Mouse (Mus musculus) splenic B cell, adult 2 months (primary cell): ENCODE results near the gene Gtpbp1.

Source experiments
- DNase-seq: peaks from one replicate; pipeline ENCODE4 v3.0.0-alpha.2; 2011; ENCODE audit warnings: low read depth, low spot score
- H3K27me3 ChIP-seq: 2 replicates; pipeline ENCODE4 v1.6.1; 2012; ENCODE audit warnings: mild to moderate bottlenecking, low read length, moderate library complexity, mixed read lengths; ENCODE audit not compliant: control insufficient read depth, poor library complexity, insufficient read depth, severe bottlenecking
- H3K36me3 ChIP-seq: 2 replicates; pipeline ENCODE4 v1.6.1; 2012; ENCODE audit warnings: mild to moderate bottlenecking, low read length, moderate library complexity, mixed read lengths; ENCODE audit not compliant: control insufficient read depth, poor library complexity, insufficient read depth, severe bottlenecking

Gene Gtpbp1

DNA sequence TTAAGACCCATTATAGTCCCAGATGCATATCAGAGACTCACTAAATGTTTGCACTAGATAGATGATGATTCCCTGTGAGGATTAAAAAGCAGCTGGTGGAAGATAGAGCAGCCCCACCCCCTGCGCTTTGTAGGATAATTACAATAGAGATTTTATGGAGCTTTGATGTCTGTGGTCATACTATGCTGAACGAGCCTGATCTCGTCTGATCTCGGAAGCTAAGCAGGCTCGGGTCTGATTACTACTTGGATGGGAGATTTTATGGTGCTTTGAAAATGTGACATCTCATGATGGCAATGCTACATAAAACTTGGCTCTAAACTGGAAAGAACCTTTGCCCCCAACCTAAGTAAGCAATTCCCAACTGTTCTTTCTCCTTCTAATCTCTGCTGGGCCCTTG is 1.7 kb downstream of the Gtpbp1 start:
- DNase-seq: no peak
- no peaks in the 10 kb centered on the region for H3K27me3 ChIP-seq
- peaks cover 3% of the 10 kb centered on the region for H3K36me3 ChIP-seq

GRCm38 (mm10) chr15:79693740-79694139 is 3.1 kb downstream of the Gtpbp1 start:
- H3K36me3 ChIP-seq: peaks cover 3% of the 10 kb centered on the region
- DNase-seq: peak; percentile 48

GRCm38 (mm10) chr15:79694512-79694911 is 3.9 kb downstream of the Gtpbp1 start:
- Histone ChIP-seq H3K36me3 (peaks cover 4% of the 10 kb centered on the region), H3K27me3 (no peaks in the 10 kb centered on the region)
- no peak for DNase-seq

More at GRCm38 (mm10) chr15:79693740-79694139, 3.1 kb downstream of the Gtpbp1 start:
- no peaks in the 10 kb centered on the region for H3K27me3 ChIP-seq

- Histone ChIP-seq H3K27me3 (no peaks in the 10 kb centered on the region), H3K36me3 (peaks cover 4% of the 10 kb centered on the region)
- DNase-seq: no peak
Observed at GRCm38 (mm10) chr15:79695516-79695915, 4.9 kb downstream of the Gtpbp1 start.

GRCm38 (mm10) chr15:79696508-79696907 is 5.9 kb downstream of the Gtpbp1 start:
- Histone ChIP-seq H3K36me3 (peaks cover 4% of the 10 kb centered on the region), H3K27me3 (no peaks in the 10 kb centered on the region)
- DNase-seq: no peak

DNA sequence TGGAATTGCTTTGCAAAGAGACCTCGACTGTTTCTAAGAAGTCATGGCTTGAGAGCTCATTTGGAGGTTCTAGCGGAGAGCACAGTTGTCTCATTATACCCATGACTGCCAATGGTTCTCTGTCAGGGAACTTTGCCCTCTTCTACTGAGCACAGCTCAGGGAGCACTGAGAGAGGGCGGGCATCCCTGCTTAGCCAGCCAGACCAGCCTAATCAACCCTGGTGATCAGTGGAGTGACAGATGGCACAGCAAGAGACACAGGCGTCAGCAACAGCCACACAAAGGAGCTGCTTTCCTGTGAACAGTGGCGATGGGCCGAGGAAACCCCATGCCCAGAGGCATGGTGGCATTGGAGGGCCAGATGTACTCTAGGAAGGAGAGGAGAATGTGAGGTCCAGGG is 6.4 kb downstream of the Gtpbp1 start:
- H3K36me3 ChIP-seq: peaks cover 4% of the 10 kb centered on the region
- H3K27me3 ChIP-seq: no peaks in the 10 kb centered on the region
- no peak for DNase-seq

DNA sequence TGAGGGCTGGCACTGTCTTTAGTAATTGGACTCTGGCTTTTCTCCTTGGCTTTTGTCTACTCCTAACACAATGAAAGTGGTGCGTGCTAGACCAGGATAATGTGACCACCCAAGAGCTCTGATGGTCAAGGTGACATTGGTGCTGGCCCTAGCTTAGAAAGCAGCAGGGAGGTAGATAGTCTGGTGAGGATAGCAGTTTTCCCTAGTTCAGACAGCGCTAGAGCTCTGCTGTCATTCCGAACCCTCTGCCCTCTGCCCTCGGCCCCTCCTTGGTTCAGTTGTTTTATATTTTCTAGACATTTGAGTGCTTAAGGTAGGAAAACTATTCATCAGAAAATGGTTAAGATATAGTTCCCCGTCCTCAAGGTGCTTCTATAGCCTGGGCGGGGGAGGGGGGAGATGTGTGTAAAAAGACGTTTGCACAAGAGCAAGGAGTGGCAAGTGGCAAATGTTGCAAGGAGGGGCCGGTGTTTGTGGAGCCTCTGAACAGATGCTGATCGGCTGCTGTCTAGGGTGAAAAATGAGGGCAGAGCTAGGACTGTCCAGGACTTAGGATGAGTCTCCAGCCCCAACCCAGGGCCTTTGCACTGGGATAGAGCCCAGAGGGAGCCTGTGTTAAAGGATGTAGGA is 7.0 kb downstream of the Gtpbp1 start:
- no peaks in the 10 kb centered on the region for H3K27me3 ChIP-seq
- H3K36me3 ChIP-seq: peaks cover 4% of the 10 kb centered on the region
- no peak for DNase-seq

- H3K36me3 ChIP-seq: no peaks in the 10 kb centered on the region; the same call in 1 of the 2 replicates
- no peaks in the 10 kb centered on the region for H3K27me3 ChIP-seq
- no peak for DNase-seq
Observed at GRCm38 (mm10) chr15:79706603-79707214, 16.1 kb downstream of the Gtpbp1 start.

DNA sequence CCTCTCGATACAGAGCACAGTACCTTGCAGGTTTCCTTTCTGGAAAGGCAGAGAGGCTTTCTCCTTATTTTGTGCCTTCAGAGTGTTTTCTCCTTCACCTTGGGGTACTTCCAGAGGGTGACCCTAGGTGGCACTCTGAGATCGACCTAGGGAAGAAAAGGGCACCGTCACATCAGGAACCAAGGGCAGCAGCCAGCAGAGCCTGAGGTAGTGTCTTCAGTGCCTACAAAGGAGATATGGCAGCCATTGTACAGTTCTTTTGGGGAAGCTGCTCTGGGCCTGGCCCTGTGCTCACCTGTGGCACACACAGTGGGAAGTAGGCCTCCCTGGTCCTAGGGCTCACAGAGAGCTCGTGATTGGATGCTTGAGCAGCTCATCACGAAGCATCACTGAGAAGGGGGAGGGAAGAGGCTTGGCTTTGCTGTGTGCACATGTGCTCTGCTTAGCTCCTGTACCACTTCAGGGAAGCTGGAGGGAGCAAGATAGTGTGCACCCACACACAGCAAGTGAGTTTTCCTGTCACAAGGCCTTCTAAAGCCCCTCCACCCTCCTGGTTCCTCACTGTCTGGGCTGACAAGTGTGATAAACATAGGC is 17.7 kb downstream of the Gtpbp1 start:
- H3K36me3 ChIP-seq: no peaks in the 10 kb centered on the region; the same call in 1 of the 2 replicates
- DNase-seq: no peak
- H3K27me3 ChIP-seq: no peaks in the 10 kb centered on the region

GRCm38 (mm10) chr15:79715646-79716045 is 25.0 kb downstream of the Gtpbp1 start:
- DNase-seq: no peak
- Histone ChIP-seq H3K36me3 (peaks cover 7% of the 10 kb centered on the region), H3K27me3 (no peaks in the 10 kb centered on the region)

DNA sequence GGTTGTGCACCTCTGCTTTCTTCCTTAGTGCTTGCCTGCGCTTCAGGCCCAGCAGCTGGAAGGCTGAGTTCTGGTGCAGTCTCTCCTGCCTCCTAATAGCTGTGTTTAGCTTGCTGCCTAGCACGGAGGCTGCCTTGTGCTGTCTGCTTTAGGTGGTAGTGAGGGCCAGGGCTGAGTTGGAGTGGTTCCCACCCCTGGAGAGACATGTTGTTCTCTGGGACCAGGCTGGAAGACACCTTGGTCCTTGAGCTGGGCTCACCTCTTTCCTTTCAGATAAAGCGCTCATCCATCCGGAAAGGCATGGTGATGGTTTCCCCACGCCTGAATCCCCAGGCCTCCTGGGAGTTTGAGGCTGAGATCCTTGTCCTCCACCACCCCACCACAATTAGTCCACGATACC is 26.1 kb downstream of the Gtpbp1 start:
- no peak for DNase-seq
- Histone ChIP-seq H3K36me3 (peaks cover 7% of the 10 kb centered on the region), H3K27me3 (no peaks in the 10 kb centered on the region)

DNA sequence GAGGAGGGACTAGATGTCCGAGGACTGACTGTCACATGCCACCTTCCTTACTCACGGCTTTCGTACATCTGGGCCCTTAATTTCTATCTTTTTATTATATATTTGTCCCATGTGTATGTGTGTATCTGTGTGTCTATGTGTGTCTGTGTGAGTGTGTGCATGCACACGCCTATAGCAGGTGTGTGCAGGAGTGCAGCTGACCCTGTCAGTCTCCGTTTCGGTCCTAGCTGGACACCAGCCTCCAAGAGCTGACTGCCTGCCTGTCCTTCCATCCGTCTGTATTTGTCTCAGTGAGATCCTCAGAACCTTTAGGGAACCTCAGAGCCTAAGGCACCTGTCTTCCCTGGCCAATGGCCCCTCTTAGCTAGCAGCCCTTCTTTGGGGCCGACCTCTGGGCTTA is 29.6 kb downstream of the Gtpbp1 start:
- no peak for DNase-seq
- peaks cover 8% of the 10 kb centered on the region for H3K36me3 ChIP-seq
- H3K27me3 ChIP-seq: no peaks in the 10 kb centered on the region

DNA sequence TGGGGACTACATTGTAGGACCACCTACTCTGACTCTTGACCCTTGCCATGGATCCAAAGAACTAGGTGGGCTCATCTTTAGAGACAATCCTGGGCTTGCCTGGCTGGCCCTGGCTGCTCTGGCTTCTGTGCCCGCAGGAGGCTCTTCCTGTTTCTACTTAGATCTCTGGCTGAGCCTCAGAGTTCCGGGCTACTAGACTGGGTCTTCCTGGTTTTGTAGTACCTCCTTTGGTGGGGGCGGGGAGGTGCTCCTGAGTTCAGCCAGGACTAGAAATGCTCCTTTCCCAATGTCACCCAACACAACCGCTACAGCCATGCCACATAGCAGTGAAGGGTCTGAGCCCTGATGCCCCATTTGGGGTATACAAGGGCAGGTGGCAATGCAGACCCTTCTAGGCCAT is 30.2 kb downstream of the Gtpbp1 start:
- DNase-seq: no peak
- H3K36me3 ChIP-seq: peaks cover 7% of the 10 kb centered on the region
- H3K27me3 ChIP-seq: no peaks in the 10 kb centered on the region

DNA sequence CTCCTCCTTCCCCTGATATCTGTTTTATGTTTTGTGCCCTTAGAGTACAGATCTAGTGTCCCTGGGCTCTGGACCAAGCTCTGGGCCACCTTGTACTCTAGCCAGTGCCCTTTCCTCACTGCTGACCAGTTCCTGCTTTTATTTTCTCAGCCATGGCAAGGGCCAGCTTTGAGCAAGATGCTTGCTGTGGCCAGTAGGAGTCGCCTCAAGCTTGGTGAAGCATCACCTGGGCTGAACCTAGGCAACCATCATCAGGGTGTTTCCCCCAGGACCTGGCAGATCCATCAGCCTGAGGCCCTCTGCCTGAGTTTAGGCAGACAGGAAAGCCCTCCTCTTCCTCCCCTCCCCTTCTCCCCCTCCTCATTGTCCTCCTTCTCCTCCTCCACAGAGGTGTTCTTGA is 32.8 kb downstream of the Gtpbp1 start:
- Histone ChIP-seq H3K36me3 (peaks cover 11% of the 10 kb centered on the region), H3K27me3 (no peaks in the 10 kb centered on the region)
- peak; percentile 70 for DNase-seq

DNA sequence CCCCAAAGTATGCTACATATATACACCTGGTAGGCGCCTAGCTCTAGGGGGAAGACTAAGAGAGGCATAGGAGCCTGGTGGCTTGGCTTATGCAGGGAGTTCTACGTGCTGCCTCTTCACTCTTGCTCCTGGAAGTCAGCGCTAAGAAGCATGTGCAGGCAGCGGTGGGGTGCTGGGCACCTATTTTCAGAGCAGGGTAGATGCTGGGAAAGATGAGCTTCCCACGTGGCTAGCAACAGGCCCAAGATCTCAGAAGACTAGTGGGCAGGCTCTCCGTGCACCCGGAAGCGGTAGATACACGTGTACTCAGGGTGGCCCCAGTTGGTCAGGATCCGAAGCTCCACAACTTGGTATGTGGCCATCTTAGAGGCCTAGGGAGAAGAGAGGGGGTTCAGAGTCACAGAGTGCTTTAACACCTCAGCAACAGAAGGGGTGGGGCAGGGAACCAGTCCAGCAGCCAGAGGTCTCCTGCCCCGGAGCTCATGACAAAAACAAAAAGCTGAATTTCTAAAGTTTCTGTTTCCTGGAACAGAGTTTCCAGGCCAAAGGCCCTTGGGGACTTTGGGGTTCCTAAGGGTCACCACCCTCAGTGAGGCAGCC is 34.6 kb downstream of the Gtpbp1 start:
- no peak for DNase-seq
- Histone ChIP-seq H3K27me3 (no peaks in the 10 kb centered on the region), H3K36me3 (peaks cover 12% of the 10 kb centered on the region)
